10 mouse cellular contexts compared by ENCODE assay signal in genomic region chr15:12479326-12479725, GRCm38 (mm10).
DNase-seq lines count a peak whose midpoint lies in the region; ATAC-seq and TF ChIP-seq lines count a peak whose summit lies in the region.
"Had no signal": no experiment of that assay in that cellular context is flagged by ENCODE, and none has a peak within 500 bp of the region (broad histone marks: within the 10 kb centered on the region; RNA-seq: fewer than 3 reads in every experiment).

No protein-coding gene starts in this region.

- no peaks in the 10 kb centered on the region for H3K9me3 ChIP-seq in kidney, embryonic 16.5 days (ENCODE audit: low read length)
- H3K9me3 ChIP-seq in ES-Bruce4 (replicated peaks; ENCODE audit: control insufficient read depth, insufficient read depth, low read length, poor library complexity, severe bottlenecking): no peaks in the 10 kb centered on the region
- no peaks in the 10 kb centered on the region for H3K9me3 ChIP-seq in hindbrain, embryonic 12.5 days (replicated peaks)
- H3K9me3 ChIP-seq: stomach, embryonic 15.5 days had no signal

- peak; percentile 55 for TF ChIP-seq POLR2A in ES-Bruce4 (IDR thresholded peaks at IDR 0.05; ENCODE audit: insufficient read depth, low read length)
- TF ChIP-seq POLR2A in brain, embryonic 14.5 days (IDR thresholded peaks at IDR 0.05; ENCODE audit: borderline replicate concordance, extremely low read depth, insufficient read depth, insufficient read length, poor library complexity, severe bottlenecking): no peak

- ATAC-seq in kidney, embryonic 16.5 days (ENCODE audit: low FRiP score, low TSS enrichment): no peak
- no peak for ATAC-seq in hindbrain, embryonic 12.5 days (ENCODE audit: low FRiP score)

- WGBS in kidney, embryonic 16.5 days: 67% methylated on average over 5 of the region's 5 CpGs
- 61% methylated on average over 5 of the region's 5 CpGs for WGBS in hindbrain, embryonic 12.5 days

- H3K9ac ChIP-seq in kidney, embryonic 16.5 days (replicated peaks; ENCODE audit: low read length): no peak overlapping the region
- H3K9ac ChIP-seq in ES-Bruce4 (ENCODE audit: low read depth, poor library complexity, severe bottlenecking): no peak overlapping the region
- no peak overlapping the region for H3K9ac ChIP-seq in hindbrain, embryonic 12.5 days
- H3K9ac ChIP-seq: liver, embryonic 14.5 days; stomach, embryonic 15.5 days had no signal

- no peak overlapping the region for H3K27ac ChIP-seq in kidney, embryonic 16.5 days (ENCODE audit: low read length)
- no peak overlapping the region for H3K27ac ChIP-seq in ES-Bruce4 (ENCODE audit: insufficient read depth, low read length)
- H3K27ac ChIP-seq in hindbrain, embryonic 12.5 days: no peak overlapping the region
- H3K27ac ChIP-seq: liver, embryonic 14.5 days; stomach, embryonic 15.5 days had no signal

- 0 out of 2 replicates have a peak, but pooled peaks cover 4% of the 10 kb centered on the region for H3K4me1 ChIP-seq in kidney, embryonic 16.5 days (ENCODE audit: insufficient read depth, low read length)
- no peaks in the 10 kb centered on the region for H3K4me1 ChIP-seq in ES-Bruce4 (ENCODE audit: control insufficient read depth, insufficient read depth, low read length)
- H3K4me1 ChIP-seq in hindbrain, embryonic 12.5 days: peaks cover 6% of the 10 kb centered on the region

- no peak for TF ChIP-seq EP300 in ES-Bruce4 (IDR thresholded peaks at IDR 0.05; ENCODE audit: insufficient read depth, low read depth, low read length)

- no peaks in the 10 kb centered on the region for H3K36me3 ChIP-seq in kidney, embryonic 16.5 days (ENCODE audit: insufficient read depth, low read length)
- no peaks in the 10 kb centered on the region for H3K36me3 ChIP-seq in ES-Bruce4 (ENCODE audit: control insufficient read depth, insufficient read depth, low read length, poor library complexity, severe bottlenecking)
- no peaks in the 10 kb centered on the region for H3K36me3 ChIP-seq in hindbrain, embryonic 12.5 days
- H3K36me3 ChIP-seq: stomach, embryonic 15.5 days had no signal

- H3K4me2 ChIP-seq in kidney, embryonic 16.5 days (replicated peaks; ENCODE audit: low read depth, low read length): no peak overlapping the region
- no peak overlapping the region for H3K4me2 ChIP-seq in hindbrain, embryonic 12.5 days (replicated peaks)
- H3K4me2 ChIP-seq: stomach, embryonic 15.5 days had no signal

- TF ChIP-seq CTCF in ES-Bruce4 (IDR thresholded peaks at IDR 0.05; ENCODE audit: low read depth, low read length): no peak
- TF ChIP-seq CTCF in brain, embryonic 14.5 days (IDR thresholded peaks at IDR 0.05; ENCODE audit: borderline replicate concordance, extremely low read depth, insufficient read depth, insufficient read length): no peak

- no peaks in the 10 kb centered on the region for H3K27me3 ChIP-seq in kidney, embryonic 16.5 days (ENCODE audit: insufficient read depth, low read length)
- no peaks in the 10 kb centered on the region for H3K27me3 ChIP-seq in ES-Bruce4 (ENCODE audit: control insufficient read depth, insufficient read depth, low read length, poor library complexity, severe bottlenecking)
- no peaks in the 10 kb centered on the region for H3K27me3 ChIP-seq in hindbrain, embryonic 12.5 days
- H3K27me3 ChIP-seq: stomach, embryonic 15.5 days had no signal

- DNase-seq in kidney, adult 18-20 months: peak; percentile 29
- DNase-seq in brain, embryonic 14.5 days (ENCODE audit: low read depth): peak; percentile 39
- DNase-seq in kidney, postnatal 25 days: peak; percentile 51 to 78
- no peak for DNase-seq in left cerebral cortex, adult 8-10 months (ENCODE audit: low spot score in 2 of 2)
- no peak for DNase-seq in c-Kit-positive CD71-positive TER-119-positive erythroid progenitor cells, embryonic 14.5 days (ENCODE audit: low spot score)

- H3K4me3 ChIP-seq in kidney, embryonic 16.5 days (ENCODE audit: low read length): no peak overlapping the region
- no peak overlapping the region for H3K4me3 ChIP-seq in ES-Bruce4 (ENCODE audit: low read depth, low read length)
- no peak overlapping the region for H3K4me3 ChIP-seq in hindbrain, embryonic 12.5 days
- H3K4me3 ChIP-seq: stomach, embryonic 15.5 days had no signal

Comparison
In these comparisons a context has a peak if more than half of its experiments do, and no peak if none do; other contexts are left out.
1. DNase-seq: peak in kidney, adult 18-20 months (single experiment), brain, embryonic 14.5 days (single experiment) and kidney, postnatal 25 days (2 of 2); none in left cerebral cortex, adult 8-10 months (0 of 2) and c-Kit-positive CD71-positive TER-119-positive erythroid progenitor cells, embryonic 14.5 days (single experiment).